Mouse (Mus musculus) stomach, embryonic 15.5 days (tissue): ENCODE measurements around the gene Myo10. TPM values are rescaled to one million over a fixed set of nuclear protein-coding genes. Genes with fewer than 3 reads are reported as not detected.

Source experiments
- ATAC-seq: fragments of 200-750 bp; cut with Nextera tagmentation; 2 replicates; pipeline ENCODE4 v1.8.0; 2017; ENCODE audit warnings: low read depth, moderate number of reproducible peaks, moderate TSS enrichment; ENCODE audit not compliant: insufficient read depth, low FRiP score
- H3K27ac ChIP-seq: fragments of 300-500 bp; sonication (generic); 2 replicates; pipeline ENCODE4 v1.5.1; 2015; ENCODE audit warnings: mild to moderate bottlenecking, inconsistent platforms
- H3K27me3 ChIP-seq: fragments of 300-500 bp; sonication (generic); replicated peaks from 2 replicates; pipeline ENCODE4 v1.6.1; 2015; ENCODE audit warnings: inconsistent platforms
- H3K36me3 ChIP-seq: fragments of 300-500 bp; sonication (generic); 2 replicates; pipeline ENCODE4 v1.6.1; 2015; ENCODE audit warnings: inconsistent platforms
- H3K4me1 ChIP-seq: fragments of 300-500 bp; sonication (generic); 2 replicates; pipeline ENCODE4 v1.6.1; 2015; ENCODE audit warnings: inconsistent platforms
- H3K4me2 ChIP-seq: fragments of 300-500 bp; sonication (generic); 2 replicates; pipeline ENCODE4 v1.6.1; 2015; ENCODE audit warnings: mild to moderate bottlenecking, inconsistent platforms
- H3K4me3 ChIP-seq: fragments of 300-500 bp; sonication (generic); replicated peaks from 2 replicates; pipeline ENCODE4 v1.5.1; 2015; ENCODE audit warnings: inconsistent platforms
- H3K9ac ChIP-seq: fragments of 300-500 bp; sonication (generic); 2 replicates; pipeline ENCODE4 v1.6.1; 2015; ENCODE audit warnings: inconsistent platforms
- H3K9me3 ChIP-seq: fragments of 300-500 bp; sonication (generic); 2 replicates; pipeline ENCODE4 v1.6.1; 2016; ENCODE audit warnings: inconsistent platforms
- WGBS: fragments of 180-500 bp; shearing (Covaris S2); methylation state at CpG from one replicate; pipeline ENCODE4 v1.1.7; 2015; 5-methylcytosine and 5-hydroxymethylcytosine counted together
- polyA plus RNA-seq: library from polyadenylated mRNA; unstranded; fragments of >200 nt; fragmentation: Nextera tagmentation; extraction: Ambion mirVana; gene quantifications from 2 replicates; pipeline ENCODE4 v1.2.1, GENCODE M21; 2015

Gene Myo10
- polyA plus RNA-seq, 1 experiment from 2014 or later, result 32.4 TPM

GRCm38 (mm10) chr15:25812479-25812878 is 190.2 kb downstream of the Myo10 start:
- H3K27me3 ChIP-seq, result no peaks in the 10 kb centered on the region
- no peak for ATAC-seq
- H3K27ac ChIP-seq, result no peak overlapping the region
- H3K4me2 ChIP-seq, result no peak overlapping the region
- peaks cover 47% of the 10 kb centered on the region for H3K36me3 ChIP-seq
- H3K9me3 ChIP-seq, result no peaks in the 10 kb centered on the region
- 75% methylated on average over 12 of the region's 12 CpGs for WGBS
- no peak overlapping the region for H3K9ac ChIP-seq
- H3K4me3 ChIP-seq, result no peak overlapping the region
- no peaks in the 10 kb centered on the region for H3K4me1 ChIP-seq

- H3K9ac ChIP-seq, result no peak overlapping the region
- no peak overlapping the region for H3K4me2 ChIP-seq
- no peak for ATAC-seq
- WGBS, result 66% methylated on average over 3 of the region's 3 CpGs
- no peaks in the 10 kb centered on the region for H3K4me1 ChIP-seq
- H3K9me3 ChIP-seq, result no peaks in the 10 kb centered on the region
- H3K27me3 ChIP-seq, result no peaks in the 10 kb centered on the region
- H3K27ac ChIP-seq, result no peak overlapping the region
- no peak overlapping the region for H3K4me3 ChIP-seq
- H3K36me3 ChIP-seq, result peaks cover 36% of the 10 kb centered on the region
These were observed 192.2 kb downstream of the Myo10 start for GRCm38 (mm10) chr15:25814535-25814934.

GRCm38 (mm10) chr15:25817191-25817590 is 194.9 kb downstream of the Myo10 start:
- WGBS, result 89% methylated on average over 2 of the region's 2 CpGs
- no peak overlapping the region for H3K27ac ChIP-seq
- H3K4me3 ChIP-seq, result no peak overlapping the region
- no peaks in the 10 kb centered on the region for H3K27me3 ChIP-seq
- ATAC-seq, result no peak
- no peaks in the 10 kb centered on the region for H3K4me1 ChIP-seq
- no peaks in the 10 kb centered on the region for H3K9me3 ChIP-seq
- H3K4me2 ChIP-seq, result no peak overlapping the region
- H3K36me3 ChIP-seq, result peaks cover 12% of the 10 kb centered on the region
- H3K9ac ChIP-seq, result no peak overlapping the region

- H3K9me3 ChIP-seq, result no peaks in the 10 kb centered on the region
- no peak overlapping the region for H3K4me2 ChIP-seq
- H3K4me1 ChIP-seq, result no peaks in the 10 kb centered on the region
- no peak overlapping the region for H3K27ac ChIP-seq
- no peak overlapping the region for H3K4me3 ChIP-seq
- no peak overlapping the region for H3K9ac ChIP-seq
- H3K36me3 ChIP-seq, result no peaks in the 10 kb centered on the region
- H3K27me3 ChIP-seq, result no peaks in the 10 kb centered on the region
- ATAC-seq, result no peak
These were observed 199.7 kb downstream of the Myo10 start for GRCm38 (mm10) chr15:25821981-25822380.

- no peaks in the 10 kb centered on the region for H3K36me3 ChIP-seq
- 53% methylated on average over 3 of the region's 3 CpGs for WGBS
- no peak overlapping the region for H3K27ac ChIP-seq
- H3K4me1 ChIP-seq, result no peaks in the 10 kb centered on the region
- H3K9me3 ChIP-seq, result no peaks in the 10 kb centered on the region
- no peak overlapping the region for H3K4me2 ChIP-seq
- H3K9ac ChIP-seq, result no peak overlapping the region
- ATAC-seq, result no peak
- H3K4me3 ChIP-seq, result no peak overlapping the region
- H3K27me3 ChIP-seq, result no peaks in the 10 kb centered on the region
These were observed 200.3 kb downstream of the Myo10 start for GRCm38 (mm10) chr15:25822656-25823055.

GRCm38 (mm10) chr15:25826531-25826961 is 204.2 kb downstream of the Myo10 start:
- no peak for ATAC-seq
- Histone ChIP-seq H3K27ac (no peak overlapping the region), H3K36me3 (no peaks in the 10 kb centered on the region), H3K4me2 (no peak overlapping the region), H3K27me3 (no peaks in the 10 kb centered on the region), H3K9me3 (no peaks in the 10 kb centered on the region), H3K4me1 (no peaks in the 10 kb centered on the region), H3K4me3 (no peak overlapping the region), H3K9ac (no peak overlapping the region)
- WGBS, result 76% methylated on average over 8 of the region's 8 CpGs

GRCm38 (mm10) chr15:25828464-25828863 is 206.1 kb downstream of the Myo10 start:
- Histone ChIP-seq H3K27ac (no peak overlapping the region), H3K27me3 (no peaks in the 10 kb centered on the region), H3K4me1 (no peaks in the 10 kb centered on the region), H3K4me3 (no peak overlapping the region), H3K4me2 (no peak overlapping the region), H3K9ac (no peak overlapping the region), H3K9me3 (no peaks in the 10 kb centered on the region), H3K36me3 (no peaks in the 10 kb centered on the region)
- WGBS, result 75% methylated on average over 10 of the region's 10 CpGs
- ATAC-seq, result no peak

GRCm38 (mm10) chr15:25830426-25830825 is 208.1 kb downstream of the Myo10 start:
- Histone ChIP-seq H3K36me3 (no peaks in the 10 kb centered on the region), H3K27ac (no peak overlapping the region)
- no peak for ATAC-seq

GRCm38 (mm10) chr15:25834282-25834681 is 212.0 kb downstream of the Myo10 start:
- Histone ChIP-seq H3K27ac (no peak overlapping the region), H3K36me3 (no peaks in the 10 kb centered on the region), H3K4me1 (no peaks in the 10 kb centered on the region), H3K4me2 (no peak overlapping the region), H3K27me3 (no peaks in the 10 kb centered on the region), H3K4me3 (no peak overlapping the region), H3K9me3 (no peaks in the 10 kb centered on the region), H3K9ac (no peak overlapping the region)
- ATAC-seq, result no peak
- WGBS, result 79% methylated on average over 2 of the region's 2 CpGs

More at GRCm38 (mm10) chr15:25830426-25830825, 208.1 kb downstream of the Myo10 start:
- Histone ChIP-seq H3K27me3 (no peaks in the 10 kb centered on the region), H3K9me3 (no peaks in the 10 kb centered on the region), H3K4me3 (no peak overlapping the region), H3K4me2 (no peak overlapping the region), H3K9ac (no peak overlapping the region), H3K4me1 (no peaks in the 10 kb centered on the region)
- WGBS, result 55% methylated on average over 2 of the region's 2 CpGs

GRCm38 (mm10) chr15:25834920-25835674 is 212.8 kb downstream of the Myo10 start:
- no peak overlapping the region for H3K4me3 ChIP-seq
- 84% methylated on average over 17 of the region's 17 CpGs for WGBS
- no peak for ATAC-seq

GRCm38 (mm10) chr15:25842462-25843085 is 220.2 kb downstream of the Myo10 start:
- Histone ChIP-seq H3K27ac (no peak overlapping the region), H3K4me1 (peaks cover 13% of the 10 kb centered on the region; the same call in 1 of the 2 replicates), H3K27me3 (no peaks in the 10 kb centered on the region; the same call in 1 of the 2 replicates), H3K4me2 (peak overlapping the region; percentile 93), H3K9ac (peak overlapping the region; percentile 49; the same call in 1 of the 2 replicates), H3K36me3 (no peaks in the 10 kb centered on the region), H3K9me3 (no peaks in the 10 kb centered on the region), H3K4me3 (peak overlapping the region; percentile 76)
- ATAC-seq, result 0 out of 2 replicates have a peak, but pooled peaks have one; percentile 13
- 13% methylated on average over 16 of the region's 16 CpGs for WGBS

More at GRCm38 (mm10) chr15:25834920-25835674, 212.8 kb downstream of the Myo10 start:
- no peak overlapping the region for H3K9ac ChIP-seq
- H3K36me3 ChIP-seq, result no peaks in the 10 kb centered on the region
- no peak overlapping the region for H3K4me2 ChIP-seq
- H3K4me1 ChIP-seq, result no peaks in the 10 kb centered on the region
- H3K27ac ChIP-seq, result no peak overlapping the region
- no peaks in the 10 kb centered on the region for H3K9me3 ChIP-seq
- no peaks in the 10 kb centered on the region for H3K27me3 ChIP-seq
